Mouse (Mus musculus): ENCODE data around the gene Trmu. TPM values are rescaled to one million over a fixed set of nuclear protein-coding genes. Genes with fewer than 3 reads are reported as not detected.

Gene Trmu
- polyA plus RNA-seq, 1 experiment from 2014 or later, result 43.2 TPM

Other genes with a start within 250 kb of the Trmu start
- 0.53 and 0.74 TPM in 2 replicates for gene Ppara, start 144.3 kb upstream of the Trmu start, polyA plus RNA-seq (2016; fragmentation: Nextera tagmentation; extraction: Ambion mirVana)
- gene Cdpf1, start 67.6 kb upstream of the Trmu start, polyA plus RNA-seq (2016; fragmentation: Nextera tagmentation; extraction: Ambion mirVana), result 17.9 and 18.5 TPM in 2 replicates
- gene Pkdrej, start 57.6 kb upstream of the Trmu start, polyA plus RNA-seq (2016; fragmentation: Nextera tagmentation; extraction: Ambion mirVana), result 0.10 TPM in 1 of 2 replicates, not detected in the other
- gene Ttc38, start 47.0 kb upstream of the Trmu start, polyA plus RNA-seq (2016; fragmentation: Nextera tagmentation; extraction: Ambion mirVana), result 2.7 and 3.0 TPM in 2 replicates
- gene Gtse1, start 19.6 kb upstream of the Trmu start, polyA plus RNA-seq (2016; fragmentation: Nextera tagmentation; extraction: Ambion mirVana), result 44.1 and 44.6 TPM in 2 replicates
- 7.3 and 7.9 TPM in 2 replicates for gene Celsr1, start 154.5 kb downstream of the Trmu start, polyA plus RNA-seq (2016; fragmentation: Nextera tagmentation; extraction: Ambion mirVana)
- 33.4 and 36.6 TPM in 2 replicates for gene Gramd4, start 178.4 kb downstream of the Trmu start, polyA plus RNA-seq (2016; fragmentation: Nextera tagmentation; extraction: Ambion mirVana)

Measured in forebrain, embryonic 12.5 days (tissue).